Mouse (Mus musculus) embryonic facial prominence, embryonic 10.5 days (tissue): ENCODE measurements around the gene Nipsnap2. TPM values are rescaled to one million over a fixed set of nuclear protein-coding genes. Genes with fewer than 3 reads are reported as not detected.
"Not testable (repeated sequence)": the region's sequence is repeated elsewhere in the genome, so short reads cannot be mapped to it uniquely, and the experiment has no call there.

Experiments used
- DNase-seq: peaks from one replicate; pipeline ENCODE4 v3.0.0-alpha.2; 2017; ENCODE audit warnings: low spot score
- H3K27ac ChIP-seq: fragments of 300-500 bp; sonication (generic); replicated peaks from 2 replicates; pipeline ENCODE4 v1.5.1; 2016; ENCODE audit warnings: mild to moderate bottlenecking
- H3K27me3 ChIP-seq: fragments of 300-500 bp; sonication (generic); replicated peaks from 2 replicates; pipeline ENCODE4 v1.6.1; 2016; ENCODE audit warnings: low read depth, mild to moderate bottlenecking; ENCODE audit not compliant: poor library complexity, severe bottlenecking
- H3K36me3 ChIP-seq: fragments of 300-500 bp; sonication (generic); replicated peaks from 2 replicates; pipeline ENCODE4 v1.6.1; 2016; ENCODE audit warnings: mild to moderate bottlenecking, moderate library complexity
- H3K4me1 ChIP-seq: fragments of 300-500 bp; sonication (generic); 2 replicates; pipeline ENCODE4 v1.6.1; 2016
- H3K4me3 ChIP-seq: fragments of 300-500 bp; sonication (generic); 2 replicates; pipeline ENCODE4 v1.5.1; 2016; ENCODE audit warnings: mild to moderate bottlenecking, moderate library complexity
- H3K9me3 ChIP-seq: fragments of 300-500 bp; sonication (generic); 2 replicates; pipeline ENCODE4 v1.6.1; 2016; ENCODE audit warnings: mild to moderate bottlenecking
- WGBS: fragments of 180-500 bp; shearing (Covaris S2); methylation state at CpG from one replicate; pipeline ENCODE4 v1.1.7; 2016; 5-methylcytosine and 5-hydroxymethylcytosine counted together
- polyA plus RNA-seq: library from polyadenylated mRNA; unstranded; fragments of >200 nt; fragmentation: Nextera tagmentation; extraction: Ambion mirVana; gene quantifications from 2 replicates; pipeline ENCODE4 v1.2.1, GENCODE M21; 2016

Nipsnap2 gene
- polyA plus RNA-seq, 1 experiment from 2014 or later = 74.8 TPM

DNA sequence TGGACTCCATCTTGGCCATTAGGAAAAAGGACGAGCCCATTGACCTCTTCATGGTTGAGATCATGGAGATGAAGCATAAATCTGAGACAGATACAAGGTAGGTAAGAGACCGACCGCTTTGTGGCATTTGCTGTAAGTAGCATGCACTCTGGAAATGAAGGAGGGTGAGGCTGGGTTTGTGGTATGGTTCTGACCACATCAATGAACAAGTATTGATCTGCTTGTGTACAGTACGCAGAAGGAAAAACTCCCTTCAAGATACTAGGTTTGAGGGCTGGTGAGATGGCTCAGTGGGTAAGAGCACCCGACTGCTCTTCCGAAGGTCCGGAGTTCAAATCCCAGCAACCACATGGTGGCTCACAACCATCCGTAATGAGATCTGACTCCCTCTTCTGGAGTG, 65.7 kb downstream of the Nipsnap2 start:
- 94% methylated on average over 8 of the region's 8 CpGs for WGBS
- DNase-seq, H3K9me3 ChIP-seq, H3K27ac ChIP-seq, H3K4me3 ChIP-seq, H3K27me3 ChIP-seq: not testable (repeated sequence)
- Histone ChIP-seq H3K4me1 (peaks cover 16% of the 10 kb centered on the region), H3K36me3 (peaks cover 61% of the 10 kb centered on the region)

Other genes starting within 250 kb of the Nipsnap2 start
- 43.0 and 43.7 TPM in 2 replicates for gene Sfswap, start 223.8 kb upstream of the Nipsnap2 start, polyA plus RNA-seq
- 2.1 and 3.4 TPM in 2 replicates for gene Mmp17, start 140.9 kb upstream of the Nipsnap2 start, polyA plus RNA-seq
- 6.5 and 7.3 TPM in 2 replicates for gene Zfp11, start 55.0 kb upstream of the Nipsnap2 start, polyA plus RNA-seq
- gene Sept14, start 16.6 kb upstream of the Nipsnap2 start, polyA plus RNA-seq = not detected in 2 replicates
- 178 and 186 TPM in 2 replicates for gene Mrps17, start 9.6 kb upstream of the Nipsnap2 start, polyA plus RNA-seq
- gene Psph, start 62.4 kb downstream of the Nipsnap2 start, polyA plus RNA-seq = 35.5 and 38.6 TPM in 2 replicates
- gene Sumf2, start 121.9 kb downstream of the Nipsnap2 start, polyA plus RNA-seq = 44.3 and 44.9 TPM in 2 replicates
- gene Chchd2, start 162.4 kb downstream of the Nipsnap2 start, polyA plus RNA-seq = 1,193 and 1,199 TPM in 2 replicates
- gene Zbed5, start 170.7 kb downstream of the Nipsnap2 start, polyA plus RNA-seq = 7.4 and 7.7 TPM in 2 replicates
- gene Phkg1, start 173.5 kb downstream of the Nipsnap2 start, polyA plus RNA-seq = 0.11 and 0.19 TPM in 2 replicates
- 3.5 and 3.7 TPM in 2 replicates for gene Nupr1l, start 183.5 kb downstream of the Nipsnap2 start, polyA plus RNA-seq
- gene Vkorc1l1, start 216.9 kb downstream of the Nipsnap2 start, polyA plus RNA-seq = 29.2 and 34.7 TPM in 2 replicates